Mouse (Mus musculus): ENCODE data around the gene Eri3.

DNA sequence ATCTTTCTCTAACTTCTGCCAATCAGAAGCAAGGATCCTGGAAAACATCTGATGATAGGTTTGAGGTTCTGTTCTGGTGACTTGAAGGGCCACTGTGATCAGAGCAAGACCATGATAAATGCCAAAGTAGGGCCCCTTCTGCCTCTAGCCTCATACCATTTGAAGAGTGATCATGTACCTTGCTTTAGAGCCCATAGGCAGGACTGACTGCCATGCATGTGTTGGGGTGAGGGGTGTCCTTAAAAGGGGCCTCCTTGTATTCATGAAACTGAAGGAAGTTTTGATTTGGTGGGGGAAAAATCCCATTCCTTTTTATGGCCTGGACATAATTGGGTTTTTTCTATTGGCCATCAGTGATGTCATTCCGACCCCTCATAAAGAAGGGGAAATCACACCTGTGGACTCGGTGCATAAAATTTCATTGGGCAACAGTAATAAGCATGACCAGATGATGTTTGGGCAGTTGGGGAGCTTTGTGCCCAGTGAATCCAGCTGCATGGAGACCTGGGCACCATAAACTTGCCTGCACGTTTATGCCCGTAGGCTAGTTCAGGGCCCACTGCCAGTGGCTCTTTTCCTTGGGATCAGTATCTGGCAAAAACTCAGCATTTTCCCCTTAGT, 63.1 kb downstream of the Eri3 start:
- TF ChIP-seq CTCF (IDR thresholded peaks at IDR 0.05; ENCODE audit: extremely low read depth, insufficient read depth, low read length) (no peak), POLR2A (IDR thresholded peaks at IDR 0.05; ENCODE audit: extremely low read depth, insufficient read depth, low read length) (no peak)

Measured in cortical plate, adult 2 months (tissue).